Mouse (Mus musculus) adrenal gland, adult 18-20 months (tissue): ENCODE measurements around the gene Cln3. TPM values are rescaled to one million over a fixed set of nuclear protein-coding genes. Genes with fewer than 3 reads are reported as not detected.

Experiments used
- DNase-seq, 2 experiments: peaks; one replicate each; pipeline ENCODE4 v3.0.0; 2021 to 2022; ENCODE audit warnings: low spot score in 2 of 2
- long read RNA-seq, 2 experiments: library from polyadenylated mRNA; stranded (forward); transcript quantifications; one replicate each; pipeline ENCODE4 v2.0.0; 2021
- total RNA-seq, 2 experiments: library from RNA; stranded (reverse); gene quantifications; 1 replicate in 1 of 2; 2 replicates in 1 of 2; pipeline ENCODE4 v1.2.3; 2021

The Cln3 gene
- 10 to 100 TPM; 34.6 to 35.8 TPM for total RNA-seq
- long read RNA-seq, experiment 1, partial matches to known transcripts: 10 of 18 reads
- long read RNA-seq, experiment 1, other reads (novel, unspliced or antisense): 5 of 18 reads
- long read RNA-seq, experiment 2, transcript Cln3-201 (15 exons, 2,386 nt): major isoform, 13 of 44 reads
- long read RNA-seq, experiment 2, partial matches to known transcripts: 15 of 44 reads
- long read RNA-seq, experiment 2, other reads (novel, unspliced or antisense): 16 of 44 reads

- no peak for DNase-seq
These were observed at the start of gene Cln3 for GRCm38 (mm10) chr7:126585717-126586116. Gene Cln3, minus strand, starts transcription at chr7:126585817.

DNA sequence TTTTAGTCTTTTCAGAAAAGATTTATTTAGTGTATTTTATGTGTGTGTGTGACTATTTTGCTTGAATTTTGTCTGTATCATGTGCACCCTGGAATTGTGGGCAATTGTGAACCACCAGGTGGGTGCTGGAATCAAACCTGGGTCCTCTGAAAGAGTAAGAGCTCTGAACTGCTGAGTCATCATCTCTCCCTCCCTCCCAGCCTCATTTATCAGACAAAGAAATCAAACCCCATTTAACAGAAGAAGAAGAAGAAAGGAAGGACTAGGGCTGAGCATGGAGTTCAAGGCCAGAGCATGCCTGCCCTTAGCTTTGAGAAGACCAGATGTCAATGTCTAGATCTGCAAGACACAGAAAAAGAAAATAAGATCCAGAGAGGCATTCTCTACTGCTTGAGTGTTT is 49.8 kb upstream of the Cln3 start:
- DNase-seq: no peak

GRCm38 (mm10) chr7:126632478-126632877 is 46.9 kb upstream of the Cln3 start:
- DNase-seq: no peak

DNA sequence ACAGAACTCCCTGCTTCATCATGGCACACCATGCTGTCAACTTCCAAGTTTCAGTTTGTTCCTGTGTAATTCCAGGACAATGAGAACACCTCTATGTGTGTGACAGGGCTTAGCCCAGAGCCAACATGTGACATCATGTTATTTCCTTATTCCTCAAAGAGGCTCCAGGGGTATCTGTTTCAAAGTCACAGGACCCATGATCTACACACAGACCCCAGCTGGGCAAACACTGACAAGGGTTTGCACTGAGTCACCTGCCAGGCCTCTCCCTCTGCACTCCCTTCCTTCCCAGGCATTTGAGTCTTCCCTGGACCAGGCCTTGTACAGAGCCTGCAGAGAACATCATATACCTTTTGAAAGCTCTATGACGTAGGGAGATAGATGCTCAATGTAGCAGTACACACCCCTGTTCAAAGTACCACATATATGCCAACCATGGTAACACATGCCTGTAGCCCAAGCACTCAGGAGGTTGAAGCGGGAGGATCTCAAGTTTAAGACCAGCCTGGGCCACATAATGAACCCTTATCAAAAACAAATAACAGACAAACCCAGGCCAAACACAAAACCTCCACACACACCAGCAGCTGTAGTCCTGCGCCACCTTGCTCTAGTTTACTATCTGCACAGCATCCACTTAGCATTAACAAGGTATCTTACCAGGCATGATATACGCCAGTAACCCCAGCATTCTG is 45.4 kb upstream of the Cln3 start, which contains the start of gene Nupr1:
Gene Nupr1, minus strand, starts transcription at position 38 of the 695 bp plus-strand sequence.
- no peak for DNase-seq

DNA sequence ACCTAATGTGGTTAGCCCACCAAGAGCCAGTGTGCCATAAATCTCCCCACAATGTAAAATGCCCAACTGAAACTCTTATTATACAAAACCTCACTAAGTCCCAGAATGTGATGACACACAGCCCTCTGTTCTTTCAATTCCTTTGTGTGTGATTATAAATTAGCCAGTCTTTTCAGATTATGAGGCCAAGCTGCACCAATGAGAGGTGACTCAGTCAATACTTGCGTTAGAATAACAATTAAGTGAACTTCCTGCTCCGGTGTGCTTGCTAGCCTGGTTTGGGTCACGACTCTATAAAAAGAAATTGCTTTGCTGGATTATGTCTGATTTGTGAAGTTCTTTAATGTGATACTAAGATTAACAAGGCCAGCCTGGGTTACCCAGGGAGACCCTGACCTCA is 44.3 kb upstream of the Cln3 start:
- DNase-seq: no peak

DNA sequence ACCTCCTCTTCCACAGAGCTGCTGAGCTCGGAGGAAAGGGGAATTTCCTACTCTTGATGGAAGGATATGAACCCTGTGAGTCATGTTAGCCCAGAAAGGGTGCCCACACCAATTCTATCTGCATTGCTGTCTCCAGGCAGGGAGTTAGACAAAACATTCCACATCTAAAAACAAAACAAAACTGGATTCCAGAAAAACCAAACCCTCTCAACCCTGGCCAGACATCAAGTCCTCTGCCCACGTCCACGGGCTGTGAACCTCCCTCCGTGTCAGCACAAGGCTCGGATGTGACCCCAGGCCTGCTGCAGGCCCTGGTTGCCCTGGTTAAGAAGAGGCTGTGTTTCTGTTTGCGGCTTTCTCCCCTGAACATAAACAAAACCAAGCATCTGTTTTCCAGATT is 42.5 kb upstream of the Cln3 start:
- no peak for DNase-seq

GRCm38 (mm10) chr7:126625807-126626600 is 40.4 kb upstream of the Cln3 start:
- no peak for DNase-seq

DNA sequence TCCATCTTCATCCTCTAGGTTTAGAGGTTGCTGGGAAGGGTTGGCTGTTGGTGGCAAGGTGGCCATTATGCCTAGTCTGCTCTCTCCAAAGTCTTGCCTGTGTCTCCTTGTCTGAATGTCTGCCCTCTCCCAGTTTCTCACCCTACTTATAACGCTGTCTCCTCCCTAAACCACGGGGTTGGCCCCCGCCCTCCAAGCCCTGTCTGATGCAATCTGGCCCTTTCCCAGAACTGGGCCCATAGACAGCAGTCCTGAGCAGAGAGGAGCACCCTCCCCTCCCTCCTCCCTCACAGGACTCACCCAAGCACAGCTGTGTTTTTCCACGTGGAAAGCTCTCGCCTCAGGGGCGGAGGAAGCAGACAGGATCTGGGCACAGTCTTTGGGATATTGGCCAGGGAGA is 39.8 kb upstream of the Cln3 start:
- peak; percentile 35 to 60 for DNase-seq

GRCm38 (mm10) chr7:126624774-126625173 is 39.2 kb upstream of the Cln3 start:
- no peak for DNase-seq

DNA sequence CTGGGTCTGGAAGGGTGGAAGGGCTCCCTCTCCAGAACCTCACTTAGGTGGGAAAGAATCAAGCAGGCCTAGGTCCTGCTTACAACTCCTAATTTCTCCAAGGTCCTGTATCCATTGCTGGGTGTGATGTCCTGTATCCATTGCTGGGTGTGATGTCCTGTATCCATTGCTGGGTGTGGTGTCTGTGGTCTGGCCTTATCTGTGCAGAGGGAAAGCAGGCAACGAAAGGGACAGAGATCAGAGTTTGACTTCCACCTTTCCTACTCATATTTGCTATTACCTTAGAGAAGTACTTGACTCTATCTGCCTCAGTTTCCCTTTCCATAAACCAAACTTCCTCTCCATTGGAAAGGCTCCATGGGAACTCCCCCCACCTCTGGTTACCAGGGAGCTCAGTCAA is 37.8 kb upstream of the Cln3 start:
- no peak for DNase-seq

GRCm38 (mm10) chr7:126621452-126622359 is 36.1 kb upstream of the Cln3 start:
- DNase-seq: no peak

DNA sequence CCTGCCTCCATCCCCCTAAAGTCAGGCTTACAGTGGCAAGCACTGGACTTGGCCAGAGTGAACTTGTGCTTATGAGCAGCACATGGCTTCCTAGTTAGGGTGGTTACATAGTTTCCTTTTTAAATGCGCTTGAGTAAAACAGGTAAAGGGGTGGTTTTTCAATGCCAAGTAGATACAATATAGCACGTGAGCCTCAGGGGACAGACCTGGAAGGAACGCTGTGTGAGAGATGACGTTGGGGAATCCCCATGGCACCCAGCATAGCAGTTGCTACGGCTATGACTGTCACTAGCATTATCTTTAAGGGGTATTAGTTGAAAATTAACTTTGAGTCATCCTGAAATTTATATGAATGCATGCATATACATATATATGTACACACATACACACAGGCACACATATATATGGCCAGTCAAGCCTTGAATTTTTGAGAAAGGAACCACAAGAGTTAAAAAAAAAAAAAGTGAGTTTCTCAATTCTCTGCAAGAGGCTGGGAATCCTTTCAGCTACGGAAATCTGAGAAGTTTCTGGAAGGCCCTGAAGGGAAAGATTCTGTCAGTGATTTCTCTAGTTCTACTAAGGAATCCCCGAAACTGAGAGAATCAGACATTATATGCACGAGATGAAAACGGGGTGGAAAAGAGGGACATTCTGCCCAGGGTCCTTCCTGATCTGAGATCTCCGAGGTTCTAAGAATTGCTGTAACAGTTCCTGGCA is 34.1 kb upstream of the Cln3 start:
- DNase-seq: no peak

DNA sequence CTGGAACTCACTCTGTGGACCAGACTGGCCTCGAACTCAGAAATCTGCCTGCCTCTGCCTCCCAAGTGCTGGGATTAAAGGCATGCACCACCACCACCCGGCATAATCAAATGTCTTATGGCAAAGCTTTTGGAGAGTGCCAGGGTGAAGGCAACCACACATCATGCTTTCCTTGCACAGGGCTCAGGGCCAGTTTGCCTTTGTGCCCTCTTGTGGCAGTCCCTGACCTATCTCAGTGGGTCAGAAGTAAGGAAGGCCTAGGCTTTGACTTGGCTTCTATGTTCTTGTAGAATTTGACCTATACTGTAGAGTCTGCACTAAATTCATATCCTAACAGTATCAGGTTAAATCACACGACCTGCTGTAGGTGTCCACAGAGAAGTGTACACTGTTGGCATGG is 31.1 kb upstream of the Cln3 start:
- DNase-seq: no peak

DNA sequence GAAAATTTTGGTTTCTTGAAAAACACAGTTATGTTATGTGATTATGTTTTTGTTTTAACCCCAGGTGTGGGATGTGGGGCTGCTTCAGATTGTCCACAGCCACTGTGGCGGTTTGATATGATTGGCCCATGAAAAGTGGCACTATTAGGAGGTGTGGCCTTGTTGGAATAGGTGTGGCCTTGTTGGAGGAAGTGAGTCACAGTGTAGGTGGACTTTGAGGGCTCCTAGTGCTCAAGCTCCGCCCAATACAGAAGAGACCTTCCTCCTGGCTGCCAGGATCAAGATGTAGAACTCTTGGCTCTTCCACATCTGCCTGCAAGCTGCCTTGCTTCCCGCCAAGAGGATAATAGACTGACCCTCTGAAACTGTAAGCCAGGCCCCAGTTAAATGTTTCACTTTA is 27.1 kb upstream of the Cln3 start:
- DNase-seq: no peak

DNA sequence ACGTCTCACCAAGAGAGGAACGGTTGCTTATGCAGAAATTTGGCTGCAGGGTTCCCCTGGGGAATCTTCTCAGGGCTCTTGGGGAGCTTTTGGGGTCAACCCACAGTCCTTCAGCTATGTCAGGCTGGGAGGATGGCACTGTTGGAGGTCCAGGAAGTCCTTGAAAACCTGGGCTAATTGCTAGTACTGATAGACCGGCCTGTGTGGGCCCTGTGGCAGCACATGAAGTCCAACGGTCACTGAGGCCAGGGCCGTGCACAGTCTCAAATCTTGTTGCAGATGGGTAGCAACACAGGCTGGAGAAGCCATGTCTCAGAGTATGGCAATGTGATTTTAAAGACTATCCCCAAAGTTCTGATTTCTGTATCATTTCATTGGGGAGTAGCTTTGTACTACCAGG is 22.2 kb upstream of the Cln3 start:
- no peak for DNase-seq

DNA sequence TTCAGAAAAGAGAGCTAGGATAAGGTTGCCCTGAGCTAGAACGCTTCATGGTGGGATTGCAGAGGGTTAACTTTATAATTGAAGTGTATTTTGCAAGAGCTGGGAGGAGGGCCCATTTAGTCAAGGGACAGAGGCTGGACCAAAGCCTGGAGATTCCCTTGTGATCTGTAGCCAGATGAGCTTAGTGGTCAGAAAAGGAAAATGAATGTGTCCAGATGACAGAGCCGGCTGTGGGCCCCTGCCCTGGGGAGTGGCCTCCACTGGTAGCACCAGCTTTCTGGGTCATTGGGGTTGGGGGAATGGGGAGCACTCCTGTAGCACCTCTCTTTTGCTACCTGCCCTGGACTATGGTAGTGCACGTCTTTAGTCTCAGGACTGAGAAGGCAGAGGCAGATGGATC is 21.4 kb upstream of the Cln3 start:
- no peak for DNase-seq

DNA sequence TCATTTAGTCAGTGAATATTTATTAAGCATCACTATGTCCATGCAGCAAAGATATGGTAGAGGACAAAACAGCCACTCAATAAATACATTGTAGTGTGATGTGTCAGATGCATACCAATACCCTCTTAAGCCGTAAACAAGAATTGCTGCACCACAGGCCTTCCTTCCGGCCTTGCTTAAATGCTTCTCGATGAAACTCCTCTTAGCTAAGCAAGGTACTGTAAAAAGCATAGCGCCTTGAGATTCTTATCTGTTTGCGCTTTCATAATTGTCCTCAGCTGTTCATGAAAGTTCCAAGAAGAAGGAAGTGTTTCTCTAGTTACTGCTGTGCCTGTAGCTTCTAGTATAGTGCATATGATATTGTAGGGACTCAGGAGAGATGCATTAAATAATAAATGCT is 21.0 kb upstream of the Cln3 start:
- no peak for DNase-seq

DNA sequence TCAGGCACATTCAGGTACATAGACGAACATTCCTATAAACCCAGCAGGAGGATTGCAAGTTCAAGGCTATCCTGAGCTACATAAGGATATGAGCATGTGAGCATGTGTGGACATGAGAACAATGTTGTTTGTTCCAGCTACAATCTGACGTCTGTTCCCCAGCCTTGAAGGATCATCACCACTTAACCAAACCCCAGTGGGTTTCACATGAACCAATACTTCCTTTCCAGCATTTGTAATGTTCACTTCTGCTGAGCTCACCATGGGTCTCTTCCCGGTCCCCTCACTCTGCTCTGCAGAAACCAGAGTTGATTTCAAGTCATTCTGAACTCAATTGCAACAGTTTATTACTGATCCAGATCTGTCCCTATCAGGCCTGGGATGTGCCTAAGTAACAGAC is 17.0 kb upstream of the Cln3 start:
- DNase-seq: no peak

DNA sequence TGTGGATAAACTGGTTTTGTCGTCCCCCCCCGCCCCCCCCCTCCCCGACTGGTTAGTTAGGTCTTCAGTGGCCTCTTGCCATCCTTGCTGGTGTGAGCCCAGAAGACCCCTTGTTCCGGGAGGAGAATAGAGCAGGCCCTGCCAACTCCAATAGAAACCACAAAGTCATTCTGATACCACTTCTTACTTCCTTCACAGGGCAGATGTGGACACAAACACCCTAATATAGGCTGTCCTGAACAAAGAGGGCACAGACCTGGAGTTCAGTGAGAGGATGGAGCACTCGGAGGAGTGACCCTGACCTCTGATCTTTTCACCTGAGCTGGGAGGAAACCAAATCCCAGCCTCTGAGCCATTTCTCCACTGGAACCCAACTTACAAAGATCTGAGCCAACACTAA is 16.3 kb upstream of the Cln3 start:
- DNase-seq: no peak

DNA sequence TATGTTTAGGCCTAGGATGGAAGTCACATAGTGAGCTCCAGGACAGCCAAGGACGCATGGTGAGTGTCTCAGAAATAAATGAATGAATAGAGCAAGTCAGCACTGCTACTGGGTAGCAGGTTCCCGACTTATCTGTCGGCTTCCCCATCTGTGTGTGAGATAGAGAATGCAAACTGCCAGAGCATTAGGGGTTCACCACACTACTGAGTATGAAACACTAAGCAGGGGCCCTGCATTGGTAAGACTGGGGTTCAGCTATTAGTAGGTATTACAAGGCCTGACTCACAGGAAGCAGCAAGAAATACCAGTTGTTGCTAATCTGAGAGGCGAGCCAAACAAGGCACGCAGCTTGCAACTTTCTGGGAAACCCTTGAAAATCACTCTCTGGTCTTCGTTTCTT is 13.3 kb upstream of the Cln3 start:
- no peak for DNase-seq
